Mouse (Mus musculus) layer of hippocampus, adult 8-10 months (tissue): ENCODE data around the gene Dnajc5. TPM values are rescaled to one million over a fixed set of nuclear protein-coding genes. Genes with fewer than 3 reads are reported as not detected.

Experiments used
- DNase-seq, 2 experiments: peaks; one replicate each; pipeline ENCODE4 v3.0.0; 2022; ENCODE audit warnings: low spot score in 2 of 2
- total RNA-seq, 4 experiments: library from RNA; stranded (reverse); gene quantifications; 2 replicates each; pipeline ENCODE4 v1.2.4; 2022

Gene Dnajc5
- total RNA-seq, 4 experiments from 2014 or later = 243 to 289 (median 265) TPM

- DNase-seq = no peak
Observed at GRCm38 (mm10) chr2:181509191-181509590, 11.1 kb upstream of the Dnajc5 start.

DNA sequence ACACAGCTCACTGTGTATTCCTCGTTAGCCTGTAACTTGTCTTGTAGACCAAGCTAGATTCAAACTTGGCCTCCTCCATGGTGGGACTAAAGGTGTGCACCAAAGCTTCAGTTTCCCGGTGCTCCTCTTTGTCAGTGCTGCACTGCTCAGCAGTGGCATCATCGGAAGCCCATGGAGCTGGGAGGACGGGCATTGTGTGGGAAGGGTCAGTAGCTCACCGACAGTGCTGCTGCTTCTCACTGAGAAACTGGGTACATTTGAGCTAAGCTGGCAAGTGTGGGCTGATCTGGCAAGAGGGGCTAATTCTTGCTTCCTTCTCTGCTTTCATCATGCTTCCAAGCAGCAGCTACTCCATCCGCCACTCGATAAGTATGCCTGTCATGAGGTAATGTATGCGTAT is 9.1 kb upstream of the Dnajc5 start:
- DNase-seq = no peak

DNA sequence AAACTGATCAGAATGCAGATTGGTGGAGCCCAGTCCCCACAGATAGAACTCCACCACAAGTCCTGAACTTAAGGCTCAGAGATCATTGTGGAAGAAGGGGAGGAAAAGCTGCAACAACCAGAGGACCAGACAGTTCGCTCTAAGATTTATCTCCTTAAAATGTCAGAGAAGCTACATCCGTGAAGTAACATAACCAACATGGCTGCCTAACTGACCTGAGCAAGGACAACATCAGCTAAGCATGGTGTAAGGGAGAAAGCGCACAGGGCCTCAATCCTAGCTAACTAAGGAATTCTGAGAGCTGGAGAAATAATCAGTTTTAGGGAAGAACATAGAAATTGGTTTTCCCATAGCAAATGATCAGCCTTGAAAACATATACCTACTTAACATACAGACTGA is 1.1 kb upstream of the Dnajc5 start:
- DNase-seq = no peak

GRCm38 (mm10) chr2:181520936-181521227 is 597 bp downstream of the Dnajc5 start:
- DNase-seq = no peak

GRCm38 (mm10) chr2:181521491-181521890 is 1.2 kb downstream of the Dnajc5 start:
- DNase-seq = no peak

GRCm38 (mm10) chr2:181522811-181523210 is 2.5 kb downstream of the Dnajc5 start:
- no peak for DNase-seq

- no peak for DNase-seq
Observed at GRCm38 (mm10) chr2:181525526-181525925, 5.2 kb downstream of the Dnajc5 start.

DNA sequence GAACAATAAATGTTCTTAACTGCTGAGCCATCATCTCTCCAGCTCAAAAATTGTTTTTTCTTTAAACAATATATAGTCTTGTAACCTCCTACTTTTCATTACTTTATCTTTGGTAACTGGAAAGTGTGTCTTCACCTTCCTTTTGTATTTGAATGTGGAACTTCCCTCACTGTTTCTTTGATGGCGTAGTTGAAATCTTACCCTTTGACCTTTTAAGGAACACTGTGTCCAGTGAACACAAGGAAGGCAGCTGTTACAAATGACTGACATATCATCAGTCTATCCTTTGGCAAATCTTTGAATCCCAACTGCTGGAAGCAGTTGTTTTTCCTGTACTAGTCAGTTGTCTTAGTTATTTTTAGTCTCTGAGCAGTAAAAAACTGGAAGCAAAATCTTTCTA is 8.8 kb downstream of the Dnajc5 start:
- no peak for DNase-seq

GRCm38 (mm10) chr2:181532589-181532988 is 12.3 kb downstream of the Dnajc5 start:
- DNase-seq = no peak

DNA sequence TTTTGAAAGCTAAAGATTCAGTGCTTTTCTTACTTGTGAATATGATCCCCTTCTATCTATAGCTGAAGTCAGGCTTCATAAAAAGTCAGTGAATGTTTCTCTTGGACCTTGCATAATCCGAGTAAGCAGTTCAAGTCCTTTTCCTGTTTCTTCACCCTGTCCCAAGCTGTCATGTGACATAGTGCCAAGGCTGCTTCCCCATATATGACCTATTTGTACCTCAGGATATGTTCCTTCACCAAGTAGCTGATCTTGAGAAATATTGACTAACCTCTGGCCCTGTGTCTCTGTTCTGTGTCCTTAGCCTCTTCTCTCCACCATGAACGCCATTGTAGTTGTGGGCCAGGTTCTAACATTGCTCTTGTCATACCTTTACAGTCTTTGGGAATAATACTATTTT is 16.1 kb downstream of the Dnajc5 start:
- DNase-seq = no peak

DNA sequence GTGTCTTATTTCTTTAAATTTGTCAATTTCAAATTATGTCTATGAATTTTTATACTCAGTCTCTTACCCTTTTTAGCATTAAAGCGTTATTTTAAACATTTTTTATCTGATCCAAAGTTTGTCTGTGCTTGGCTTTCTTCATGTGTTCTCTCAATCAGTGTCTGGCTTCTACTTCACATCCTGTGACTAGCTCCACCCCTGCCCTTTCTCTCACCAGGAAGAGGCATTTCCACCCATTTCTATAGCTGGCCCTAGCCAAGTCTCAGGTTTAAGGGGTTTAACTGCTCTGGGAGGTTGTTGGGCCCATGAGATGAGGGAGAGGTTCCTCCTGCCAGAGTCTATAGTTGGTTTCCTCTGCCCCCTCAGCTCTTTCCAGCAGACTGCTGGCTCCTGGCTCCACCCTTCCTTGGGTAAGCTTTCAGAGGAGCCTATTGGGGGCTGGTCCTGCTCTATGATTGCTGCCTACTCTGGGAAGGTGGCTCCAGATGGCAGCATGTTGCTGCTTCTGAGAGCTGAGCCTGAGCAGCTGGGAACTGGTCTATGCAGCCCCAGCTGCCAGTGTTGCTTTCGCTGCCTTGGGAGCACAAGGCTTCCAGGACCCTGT is 17.3 kb downstream of the Dnajc5 start:
- peak; percentile 60 to 61 for DNase-seq

DNA sequence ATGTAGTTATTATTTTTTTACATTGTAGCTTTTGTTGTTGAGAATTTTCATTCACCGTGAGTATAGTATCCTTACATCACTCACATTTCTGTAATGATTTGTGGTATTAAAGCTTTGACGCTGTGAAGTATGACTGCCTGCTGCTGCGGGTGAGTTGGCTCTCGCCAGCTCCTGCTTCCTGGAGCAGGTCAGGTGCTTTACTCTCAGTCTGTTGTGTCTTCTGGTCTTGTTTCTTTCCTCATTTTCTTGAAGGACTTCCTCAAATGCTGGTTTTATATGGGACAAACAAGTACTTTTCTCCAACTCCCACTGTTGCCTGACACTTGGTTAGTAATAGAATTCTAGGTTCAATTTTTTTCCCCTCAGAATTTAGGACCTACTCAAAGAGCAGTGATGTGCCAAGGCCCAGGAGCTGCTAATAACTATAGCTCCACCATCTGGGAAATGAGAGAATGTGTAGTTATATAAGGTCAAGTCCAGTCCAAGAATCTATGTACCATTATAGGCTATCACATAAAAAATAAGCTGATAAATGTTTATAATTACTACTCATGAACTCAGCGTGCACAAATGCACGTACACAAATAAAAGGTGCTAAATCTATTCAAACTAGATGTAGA is 21.6 kb downstream of the Dnajc5 start:
- DNase-seq = no peak

DNA sequence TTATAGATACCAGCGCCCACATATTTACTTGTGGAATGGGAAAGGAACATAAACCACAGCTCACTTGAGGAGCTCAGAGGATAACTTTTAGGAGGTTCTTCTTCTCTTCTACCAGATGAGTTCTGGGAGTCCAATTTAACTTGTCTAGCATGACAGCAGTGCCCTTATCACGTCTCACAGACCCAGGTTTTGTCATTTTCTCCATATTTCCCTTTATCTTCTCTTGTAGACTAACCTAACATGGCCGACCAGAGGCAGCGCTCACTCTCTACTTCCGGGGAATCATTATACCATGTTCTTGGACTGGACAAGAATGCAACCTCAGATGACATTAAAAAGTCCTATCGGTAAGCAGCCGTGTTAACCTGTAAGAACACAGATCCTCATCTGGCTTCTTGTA is 25.9 kb downstream of the Dnajc5 start:
- DNase-seq = no peak

DNA sequence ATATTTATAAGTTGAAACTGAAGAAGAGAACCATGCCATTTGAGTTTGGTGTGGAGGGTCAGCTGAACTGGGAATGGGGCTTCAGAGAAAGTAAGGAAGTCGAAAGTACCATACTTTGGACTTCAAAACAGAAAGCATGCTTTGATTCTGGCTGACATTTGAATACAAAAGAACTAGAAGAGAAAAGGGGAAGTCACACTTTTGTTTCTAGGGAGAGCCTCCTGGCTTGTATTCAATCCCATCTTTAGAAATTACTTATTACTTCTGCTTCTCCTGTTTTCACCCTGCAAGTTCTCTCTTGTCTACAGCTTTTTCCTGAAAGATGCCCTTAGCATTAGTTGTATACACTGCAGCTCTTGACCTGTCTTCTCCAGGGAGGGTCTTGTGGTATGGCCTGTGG is 27.9 kb downstream of the Dnajc5 start:
- no peak for DNase-seq

DNA sequence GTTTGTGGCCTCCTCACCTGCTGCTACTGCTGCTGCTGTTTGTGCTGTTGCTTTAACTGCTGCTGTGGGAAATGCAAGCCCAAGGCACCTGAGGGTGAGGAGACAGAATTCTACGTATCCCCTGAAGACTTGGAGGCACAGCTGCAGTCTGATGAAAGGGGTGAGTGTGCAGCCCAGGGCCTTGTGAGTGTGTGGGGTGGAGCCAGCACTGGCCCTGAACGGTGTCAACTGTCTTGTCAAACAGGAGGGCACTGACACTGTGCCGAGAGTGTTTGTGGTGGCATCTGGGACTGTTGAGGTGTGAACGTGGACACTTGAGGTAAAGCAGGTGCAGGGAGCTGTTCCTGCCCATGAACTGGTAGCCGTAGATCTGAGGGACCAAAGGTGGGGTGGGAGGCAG is 28.4 kb downstream of the Dnajc5 start:
- DNase-seq = no peak

GRCm38 (mm10) chr2:181550233-181550632 is 29.9 kb downstream of the Dnajc5 start:
- DNase-seq = no peak

DNA sequence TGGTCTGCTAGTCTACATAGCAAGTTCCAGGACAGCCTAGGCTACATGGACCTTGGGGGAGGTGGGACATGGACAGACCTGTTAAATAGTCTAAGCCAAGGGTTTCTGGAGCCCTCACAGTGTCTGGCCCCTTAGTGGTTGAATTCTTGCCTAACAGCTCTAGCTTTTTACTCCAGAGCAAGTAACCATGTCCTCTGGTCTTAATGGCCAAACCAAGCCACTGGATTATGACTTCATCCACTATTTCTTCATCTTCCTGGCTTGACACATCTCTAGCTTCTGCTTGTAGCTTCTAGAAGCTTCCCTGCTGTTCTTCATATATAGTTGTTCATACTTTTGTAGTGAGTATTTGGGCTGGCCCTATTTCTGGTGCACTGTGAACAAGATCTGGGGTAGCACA is 33.5 kb downstream of the Dnajc5 start:
- no peak for DNase-seq

GRCm38 (mm10) chr2:181567338-181567737 is 47.1 kb downstream of the Dnajc5 start:
- no peak for DNase-seq

- no peak for DNase-seq
Observed at GRCm38 (mm10) chr2:181568272-181569008, 48.2 kb downstream of the Dnajc5 start.

- DNase-seq = no peak
Observed at GRCm38 (mm10) chr2:181569856-181570255, 49.6 kb downstream of the Dnajc5 start.

DNA sequence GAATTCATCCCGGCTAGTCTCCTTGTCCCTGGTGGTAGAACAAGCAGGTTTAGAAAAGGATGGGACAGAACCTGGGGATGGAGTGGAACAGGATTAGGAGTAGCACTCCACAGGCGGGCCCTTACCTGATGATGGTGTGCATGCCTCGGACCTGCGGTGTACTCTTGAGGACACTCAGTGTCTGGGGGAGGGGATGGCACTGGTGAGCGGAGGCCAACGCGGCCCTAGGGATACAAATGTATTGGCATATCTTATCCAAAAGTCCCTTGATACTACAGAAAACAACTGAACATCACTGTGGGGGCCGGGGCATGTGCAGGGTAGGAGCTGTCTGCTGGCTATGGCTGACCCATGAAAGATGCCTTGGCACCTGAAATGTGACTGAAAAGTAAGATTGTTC is 50.1 kb downstream of the Dnajc5 start:
- DNase-seq = no peak

GRCm38 (mm10) chr2:181570921-181571595 is 50.8 kb downstream of the Dnajc5 start:
- DNase-seq = no peak
